Mouse (Mus musculus): ENCODE data around the gene Cdh11. TPM values are rescaled to one million over a fixed set of nuclear protein-coding genes. Genes with fewer than 3 reads are reported as not detected.
A peak's percentile ranks its signal among the peaks of the same experiment; 100 is the strongest.

Cdh11 gene
- polyA plus RNA-seq (2016; fragmentation: Nextera tagmentation; extraction: Ambion mirVana), result 51.8 and 55.9 TPM in 2 replicates

DNA sequence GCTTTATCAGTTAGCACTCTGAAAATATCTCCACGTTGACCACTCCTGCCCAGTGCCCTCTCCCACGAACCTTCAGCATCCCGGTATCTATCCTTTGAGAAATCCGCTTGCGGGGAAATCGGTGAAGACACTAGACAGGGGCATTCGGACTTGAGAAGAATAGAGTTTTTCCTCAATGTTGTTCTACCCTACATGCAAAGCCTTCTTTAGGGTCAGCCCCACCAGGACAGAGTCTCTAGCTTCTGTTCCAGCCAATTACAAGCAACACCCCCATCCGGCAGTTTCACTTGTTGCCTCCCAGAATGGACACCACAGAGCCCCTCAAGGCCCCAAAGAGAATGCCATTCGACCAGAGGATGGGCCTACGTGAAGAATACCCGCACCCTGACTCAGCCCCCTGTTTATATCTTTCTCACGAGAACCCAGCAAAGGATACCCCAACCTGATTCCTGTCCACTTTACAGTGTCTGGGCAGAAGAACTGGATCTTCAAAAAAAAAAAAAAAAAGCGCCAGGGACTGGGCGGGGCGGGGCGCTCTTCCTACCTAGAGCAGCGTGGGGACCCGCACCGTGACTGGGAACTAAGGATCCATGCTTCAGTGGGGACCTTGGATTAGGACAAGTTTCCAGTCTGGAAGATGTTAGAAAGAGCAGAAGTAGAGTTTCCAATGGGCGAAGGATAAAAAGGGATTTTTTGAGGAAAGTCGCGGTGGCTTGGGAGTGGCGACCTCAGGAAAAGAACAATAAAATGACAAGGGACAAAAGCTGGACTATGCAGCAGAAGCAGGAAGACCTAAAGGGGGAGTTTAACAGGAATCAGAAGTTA, at the start of gene Cdh11:
Gene Cdh11, minus strand, starts transcription at position 51 of the 825 bp plus-strand sequence.
- H3K27me3 ChIP-seq (ENCODE audit: insufficient read depth, poor library complexity, severe bottlenecking), result peaks cover 22% of the 10 kb centered on the region
- H3K4me3 ChIP-seq, result peak within 1 kb of the TSS; percentile 76
- no peaks in the 10 kb centered on the region for H3K9me3 ChIP-seq
- peaks cover 12% of the 10 kb centered on the region; the same call in 1 of the 2 replicates for H3K4me1 ChIP-seq
- H3K36me3 ChIP-seq, result no peaks in the 10 kb centered on the region
- no peak for DNase-seq (ENCODE audit: low spot score)
- WGBS, result under 1% methylated on average over 23 of the region's 23 CpGs
- H3K27ac ChIP-seq, result peak within 1 kb of the TSS; percentile 92

DNA sequence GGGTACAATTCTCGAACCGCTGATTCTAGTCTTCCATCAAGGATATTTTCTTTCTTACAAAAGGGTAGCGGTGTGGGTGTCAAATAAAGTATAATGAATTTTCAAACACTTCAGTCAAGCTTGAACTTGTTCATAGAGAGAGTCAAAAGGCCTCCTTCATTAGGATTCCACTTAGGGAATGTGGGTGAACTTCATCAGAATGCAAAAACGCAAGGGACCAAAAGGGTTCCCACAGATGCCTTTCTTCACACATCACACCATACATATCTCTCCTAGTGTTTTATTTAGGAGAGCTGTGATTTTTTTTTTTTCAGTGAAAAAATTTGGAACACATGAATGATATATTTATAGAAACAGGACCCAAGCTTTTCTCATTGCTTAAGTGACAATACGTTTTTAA, 28.5 kb upstream of the Cdh11 start:
- DNase-seq (ENCODE audit: low spot score), result no peak
- H3K4me3 ChIP-seq, result no peak overlapping the region
- no peaks in the 10 kb centered on the region for H3K4me1 ChIP-seq
- no peak overlapping the region for H3K27ac ChIP-seq
- no peaks in the 10 kb centered on the region for H3K9me3 ChIP-seq
- H3K27me3 ChIP-seq (ENCODE audit: insufficient read depth, poor library complexity, severe bottlenecking), result no peaks in the 10 kb centered on the region
- 82% methylated on average over 5 of the region's 5 CpGs for WGBS
- no peaks in the 10 kb centered on the region for H3K36me3 ChIP-seq

DNA sequence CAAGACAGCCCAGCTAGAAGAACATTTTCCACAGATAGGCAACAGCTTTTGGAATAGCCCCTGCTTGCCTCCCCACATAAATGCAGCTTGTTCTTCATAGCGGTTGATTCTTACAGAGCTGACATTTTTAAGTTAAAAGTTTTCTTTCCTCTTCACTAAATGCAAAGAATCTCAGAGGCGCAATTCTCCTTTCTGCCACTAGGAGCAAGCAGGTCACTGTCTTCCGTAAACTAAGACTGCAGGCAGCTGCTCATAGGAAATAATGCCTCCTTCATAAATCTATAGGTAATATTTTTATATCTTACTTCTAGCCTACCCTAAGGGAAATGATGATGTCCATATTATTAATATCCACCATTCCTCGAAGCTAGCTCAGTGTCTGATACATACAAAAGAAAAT, 4.9 kb upstream of the Cdh11 start:
- peaks cover 20% of the 10 kb centered on the region for H3K27me3 ChIP-seq (ENCODE audit: insufficient read depth, poor library complexity, severe bottlenecking)
- no peak overlapping the region for H3K4me3 ChIP-seq
- no peak for DNase-seq (ENCODE audit: low spot score)
- H3K4me1 ChIP-seq, result peaks cover 9% of the 10 kb centered on the region; the same call in 1 of the 2 replicates
- H3K27ac ChIP-seq, result no peak overlapping the region
- no peaks in the 10 kb centered on the region for H3K9me3 ChIP-seq
- WGBS, result 29% methylated on average over 4 of the region's 4 CpGs
- H3K36me3 ChIP-seq, result no peaks in the 10 kb centered on the region

- 2% methylated on average over 30 of the region's 31 CpGs for WGBS
- Histone ChIP-seq H3K36me3 (no peaks in the 10 kb centered on the region), H3K9me3 (no peaks in the 10 kb centered on the region), H3K4me1 (peaks cover 12% of the 10 kb centered on the region; the same call in 1 of the 2 replicates), H3K27me3 (ENCODE audit: insufficient read depth, poor library complexity, severe bottlenecking) (peaks cover 22% of the 10 kb centered on the region), H3K27ac (peak overlapping the region; percentile 92), H3K4me3 (peak overlapping the region; percentile 76)
- peak; percentile 77 for DNase-seq (ENCODE audit: low spot score)
These were observed 1.3 kb upstream of the Cdh11 start for GRCm38 (mm10) chr8:102786467-102787360.

DNA sequence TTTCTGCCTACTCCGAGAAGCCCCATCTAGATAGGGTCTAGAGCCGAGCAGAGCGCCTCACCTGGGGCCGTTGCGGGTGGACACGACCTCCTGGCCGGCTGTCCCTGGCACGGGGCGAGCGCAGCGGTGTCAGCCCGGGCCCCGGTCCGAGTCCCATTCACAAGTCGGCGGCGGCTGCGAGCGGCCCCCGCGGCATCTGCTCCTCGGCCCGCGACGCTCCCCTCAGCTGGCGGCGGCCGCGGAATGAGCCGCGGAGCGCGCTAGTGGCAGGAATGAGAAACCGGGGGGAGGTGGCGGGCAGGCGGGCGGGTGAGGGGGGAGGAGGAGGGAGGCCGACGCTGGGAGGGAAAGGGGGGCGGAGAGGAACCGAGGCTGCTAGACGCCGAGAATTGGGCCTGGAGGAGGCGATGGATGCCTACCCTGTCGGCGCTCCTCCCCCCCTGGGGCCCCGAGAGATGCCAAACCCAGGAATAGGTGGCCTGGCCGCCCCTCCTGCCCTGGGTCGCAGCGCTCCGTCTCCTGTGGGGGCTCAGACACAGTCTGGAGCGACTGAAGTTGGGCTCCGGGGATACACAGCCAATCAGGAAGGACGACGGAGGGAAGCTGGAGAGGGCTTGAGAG, 497 bp downstream of the Cdh11 start:
- Histone ChIP-seq H3K27me3 (ENCODE audit: insufficient read depth, poor library complexity, severe bottlenecking) (peaks cover 22% of the 10 kb centered on the region), H3K4me3 (peak overlapping the region; percentile 76), H3K27ac (peak overlapping the region; percentile 92), H3K9me3 (no peaks in the 10 kb centered on the region), H3K4me1 (peaks cover 12% of the 10 kb centered on the region; the same call in 1 of the 2 replicates), H3K36me3 (no peaks in the 10 kb centered on the region)
- peak; percentile 80 for DNase-seq (ENCODE audit: low spot score)
- under 1% methylated on average over 52 of the region's 55 CpGs for whole genome bisulfite sequencing

GRCm38 (mm10) chr8:102783821-102784591, 1.4 kb downstream of the Cdh11 start:
- peak; percentile 79 for DNase-seq (ENCODE audit: low spot score)
- under 1% methylated on average over 42 of the region's 42 CpGs for WGBS
- no peaks in the 10 kb centered on the region for H3K36me3 ChIP-seq
- peaks cover 22% of the 10 kb centered on the region for H3K27me3 ChIP-seq (ENCODE audit: insufficient read depth, poor library complexity, severe bottlenecking)
- H3K9me3 ChIP-seq, result no peaks in the 10 kb centered on the region
- peaks cover 12% of the 10 kb centered on the region; the same call in 1 of the 2 replicates for H3K4me1 ChIP-seq
- H3K4me3 ChIP-seq, result peak overlapping the region; percentile 76
- H3K27ac ChIP-seq, result peak overlapping the region; percentile 92

GRCm38 (mm10) chr8:102782707-102783489, 2.5 kb downstream of the Cdh11 start:
- Histone ChIP-seq H3K27me3 (ENCODE audit: insufficient read depth, poor library complexity, severe bottlenecking) (peaks cover 18% of the 10 kb centered on the region), H3K9me3 (no peaks in the 10 kb centered on the region), H3K27ac (peak overlapping the region; percentile 92), H3K4me3 (peak overlapping the region; percentile 76), H3K4me1 (peaks cover 12% of the 10 kb centered on the region; the same call in 1 of the 2 replicates), H3K36me3 (no peaks in the 10 kb centered on the region)
- 3% methylated on average over 11 of the region's 11 CpGs for WGBS
- no peak for DNase-seq (ENCODE audit: low spot score)

- Histone ChIP-seq H3K4me3 (peak overlapping the region; percentile 56), H3K27ac (peak overlapping the region; percentile 53; the same call in 1 of the 2 replicates), H3K4me1 (peaks cover 8% of the 10 kb centered on the region; the same call in 1 of the 2 replicates), H3K27me3 (ENCODE audit: insufficient read depth, poor library complexity, severe bottlenecking) (peaks cover 7% of the 10 kb centered on the region; the same call in 1 of the 2 replicates), H3K36me3 (peaks cover 11% of the 10 kb centered on the region; the same call in 1 of the 2 replicates), H3K9me3 (no peaks in the 10 kb centered on the region)
- peak; percentile 85 for DNase-seq (ENCODE audit: low spot score)
- whole genome bisulfite sequencing, result 3% methylated on average over 12 of the region's 12 CpGs
These were observed 4.5 kb downstream of the Cdh11 start for GRCm38 (mm10) chr8:102780899-102781298.

- DNase-seq (ENCODE audit: low spot score), result no peak
- 84% methylated on average over 1 of the region's 1 CpGs for WGBS
- no peaks in the 10 kb centered on the region for H3K4me1 ChIP-seq
- no peaks in the 10 kb centered on the region for H3K27me3 ChIP-seq (ENCODE audit: insufficient read depth, poor library complexity, severe bottlenecking)
- H3K36me3 ChIP-seq, result peaks cover 20% of the 10 kb centered on the region; the same call in 1 of the 2 replicates
- no peaks in the 10 kb centered on the region for H3K9me3 ChIP-seq
- H3K4me3 ChIP-seq, result no peak overlapping the region
- no peak overlapping the region for H3K27ac ChIP-seq
These were observed 10.8 kb downstream of the Cdh11 start for GRCm38 (mm10) chr8:102774594-102774993.

DNA sequence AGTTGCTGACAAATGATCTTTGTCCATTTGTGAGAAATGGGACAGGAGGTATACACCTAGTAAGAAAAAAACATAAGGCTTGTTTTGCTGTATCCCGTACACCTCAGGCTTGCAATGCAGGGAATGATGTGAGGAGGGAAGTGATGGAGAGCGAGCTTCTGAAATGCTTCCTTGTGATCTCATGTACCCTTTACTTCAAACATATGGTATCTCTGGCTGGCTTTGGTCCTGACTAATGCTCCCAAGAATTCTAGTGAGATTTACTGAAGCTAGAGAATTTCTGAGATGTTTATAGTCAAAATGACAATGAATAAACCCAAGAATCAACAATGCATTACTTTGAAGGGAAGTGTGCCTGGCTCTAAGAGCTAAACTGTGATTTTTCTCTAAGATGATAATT, 14.0 kb downstream of the Cdh11 start:
- no peak for DNase-seq (ENCODE audit: low spot score)
- Histone ChIP-seq H3K9me3 (no peaks in the 10 kb centered on the region), H3K4me3 (no peak overlapping the region), H3K36me3 (peaks cover 14% of the 10 kb centered on the region; the same call in 1 of the 2 replicates), H3K4me1 (no peaks in the 10 kb centered on the region), H3K27me3 (ENCODE audit: insufficient read depth, poor library complexity, severe bottlenecking) (no peaks in the 10 kb centered on the region), H3K27ac (no peak overlapping the region)
- WGBS, result 83% methylated on average over 2 of the region's 2 CpGs

DNA sequence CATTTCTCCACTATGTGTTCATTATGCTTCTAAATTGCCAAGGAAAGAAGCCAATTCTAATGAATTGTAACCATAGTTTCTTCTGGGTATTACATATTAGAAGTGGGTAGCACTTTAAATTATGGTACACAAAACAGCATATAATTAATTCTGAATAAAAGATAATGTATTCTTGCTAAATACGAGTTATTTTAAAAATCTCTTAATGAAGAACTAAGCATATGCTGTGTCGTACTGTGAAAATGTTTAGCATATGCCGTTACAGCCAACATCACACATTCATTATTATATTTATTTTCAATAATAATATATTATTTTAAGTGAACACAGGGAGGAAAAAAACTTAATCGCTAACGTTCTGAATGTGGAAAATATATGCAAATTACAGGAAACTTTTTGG, 31.6 kb downstream of the Cdh11 start:
- Histone ChIP-seq H3K4me1 (no peaks in the 10 kb centered on the region), H3K27ac (no peak overlapping the region), H3K4me3 (no peak overlapping the region), H3K9me3 (no peaks in the 10 kb centered on the region), H3K36me3 (peaks cover 6% of the 10 kb centered on the region; the same call in 1 of the 2 replicates), H3K27me3 (ENCODE audit: insufficient read depth, poor library complexity, severe bottlenecking) (no peaks in the 10 kb centered on the region)
- 88% methylated on average over 5 of the region's 5 CpGs for WGBS
- DNase-seq (ENCODE audit: low spot score), result no peak

Measured in heart, embryonic 10.5 days (tissue).